Mouse (Mus musculus) limb, embryonic 15.5 days (tissue): ENCODE measurements around the gene Sdc3. TPM values are rescaled to one million over a fixed set of nuclear protein-coding genes. Genes with fewer than 3 reads are reported as not detected.
A peak's percentile ranks its signal among the peaks of the same experiment; 100 is the strongest.

Source experiments
- ATAC-seq: fragments of 200-750 bp; cut with Nextera tagmentation; 2 replicates; pipeline ENCODE4 v1.8.0; 2017; ENCODE audit warnings: low read depth, moderate TSS enrichment; ENCODE audit not compliant: insufficient number of reproducible peaks, low FRiP score, low TSS enrichment
- H3K27ac ChIP-seq: fragments of 300-500 bp; sonication (generic); 2 replicates; pipeline ENCODE4 v1.5.1; 2015; ENCODE audit warnings: moderate library complexity, mild to moderate bottlenecking, inconsistent platforms
- H3K27me3 ChIP-seq: fragments of 300-500 bp; sonication (generic); 2 replicates; pipeline ENCODE4 v1.6.1; 2015; ENCODE audit warnings: inconsistent platforms
- H3K36me3 ChIP-seq: fragments of 300-500 bp; sonication (generic); 2 replicates; pipeline ENCODE4 v1.6.1; 2015; ENCODE audit warnings: inconsistent platforms
- H3K4me1 ChIP-seq: fragments of 300-500 bp; sonication (generic); 2 replicates; pipeline ENCODE4 v1.6.1; 2015; ENCODE audit warnings: inconsistent platforms
- H3K4me2 ChIP-seq: fragments of 300-500 bp; sonication (generic); 2 replicates; pipeline ENCODE4 v1.6.1; 2015; ENCODE audit warnings: mild to moderate bottlenecking, inconsistent platforms
- H3K4me3 ChIP-seq: fragments of 300-500 bp; sonication (generic); 2 replicates; pipeline ENCODE4 v1.5.1; 2015; ENCODE audit warnings: mild to moderate bottlenecking, inconsistent platforms
- H3K9ac ChIP-seq: fragments of 300-500 bp; sonication (generic); 2 replicates; pipeline ENCODE4 v1.6.1; 2015; ENCODE audit warnings: inconsistent platforms
- H3K9me3 ChIP-seq: fragments of 300-500 bp; sonication (generic); 2 replicates; pipeline ENCODE4 v1.6.1; 2016; ENCODE audit warnings: inconsistent platforms
- WGBS: fragments of 180-500 bp; shearing (Covaris S2); methylation state at CpG from one replicate; pipeline ENCODE4 v1.1.7; 2015; 5-methylcytosine and 5-hydroxymethylcytosine counted together
- polyA plus RNA-seq: library from polyadenylated mRNA; unstranded; fragments of >200 nt; fragmentation: Nextera tagmentation; extraction: Ambion mirVana; gene quantifications from 2 replicates; pipeline ENCODE4 v1.2.1, GENCODE M21; 2015

The Sdc3 gene
- polyA plus RNA-seq, result 34.9 and 39.4 TPM in 2 replicates

DNA sequence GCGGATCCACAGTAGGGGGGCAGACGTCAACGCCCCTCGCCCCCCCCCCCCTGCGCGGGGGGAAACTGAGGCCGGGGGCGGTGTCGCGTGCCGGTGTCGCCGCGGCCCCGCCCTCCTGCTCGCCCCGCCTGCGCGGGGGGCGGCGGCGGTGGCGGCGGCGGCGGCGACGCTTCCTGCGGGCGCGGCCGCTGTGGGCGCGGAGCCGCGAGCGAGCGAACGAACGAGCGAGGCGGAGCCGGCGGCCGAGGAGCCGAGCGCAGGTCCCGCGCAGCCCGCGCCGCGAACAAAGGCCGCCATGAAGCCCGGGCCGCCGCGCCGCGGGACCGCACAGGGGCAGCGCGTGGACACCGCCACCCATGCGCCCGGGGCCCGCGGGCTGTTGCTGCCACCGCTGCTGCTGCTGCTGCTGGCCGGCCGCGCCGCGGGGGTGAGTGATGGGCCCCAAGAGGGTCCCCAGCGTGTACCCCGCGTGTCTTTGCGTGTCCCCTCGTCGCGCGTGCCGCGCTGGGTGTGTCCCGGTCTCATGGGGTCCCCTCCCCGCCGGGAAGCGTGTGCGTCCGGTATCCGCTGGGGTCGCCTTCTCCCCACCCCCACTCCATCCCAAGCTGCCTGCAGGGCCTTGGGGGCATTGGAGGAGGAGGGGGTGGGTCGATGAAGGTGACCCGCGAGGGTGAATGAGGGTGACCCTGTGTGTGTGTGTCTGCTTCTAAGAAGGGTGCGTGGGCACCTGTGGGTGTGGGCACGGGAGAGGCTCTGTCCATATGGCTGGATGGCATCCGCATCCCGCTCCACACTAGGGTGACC is at the start of gene Sdc3:
Gene Sdc3, plus strand, starts transcription at position 162 of the 804 bp plus-strand sequence.
- Histone ChIP-seq H3K9ac (peak within 1 kb of the TSS; percentile 76), H3K27ac (peak within 1 kb of the TSS; percentile 59), H3K4me2 (peak within 1 kb of the TSS; percentile 94), H3K27me3 (no peaks in the 10 kb centered on the region), H3K36me3 (no peaks in the 10 kb centered on the region), H3K4me1 (peaks cover 49% of the 10 kb centered on the region), H3K9me3 (no peaks in the 10 kb centered on the region), H3K4me3 (peak within 1 kb of the TSS; percentile 66)
- 2% methylated on average over 68 of the region's 99 CpGs for WGBS
- ATAC-seq, result no peak

DNA sequence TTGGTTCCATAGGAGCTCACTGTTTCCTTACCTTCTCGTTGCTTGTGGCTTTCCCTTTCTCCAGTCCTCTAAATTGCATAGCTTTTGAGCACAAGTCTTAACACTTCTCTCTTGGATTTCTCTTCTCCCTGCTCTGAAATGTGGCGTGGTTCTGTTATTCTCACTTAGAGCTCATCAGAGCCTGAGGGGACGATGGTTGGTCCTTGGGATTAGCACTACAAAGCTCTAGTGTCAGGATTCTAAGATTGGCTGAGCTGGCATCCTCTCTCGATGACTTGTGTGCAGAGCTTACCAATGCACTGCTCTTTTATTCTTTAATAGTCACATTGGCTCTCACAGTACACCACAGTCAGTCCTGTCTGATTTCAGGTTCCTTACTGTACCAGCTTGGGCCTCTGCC is 48.3 kb upstream of the Sdc3 start:
- no peak overlapping the region for H3K27ac ChIP-seq
- no peaks in the 10 kb centered on the region for H3K9me3 ChIP-seq
- H3K9ac ChIP-seq, result no peak overlapping the region
- 80% methylated on average over 4 of the region's 4 CpGs for WGBS
- no peaks in the 10 kb centered on the region for H3K27me3 ChIP-seq
- no peaks in the 10 kb centered on the region for H3K4me1 ChIP-seq
- no peak overlapping the region for H3K4me3 ChIP-seq
- ATAC-seq, result no peak
- peaks cover 80% of the 10 kb centered on the region for H3K36me3 ChIP-seq
- H3K4me2 ChIP-seq, result no peak overlapping the region

DNA sequence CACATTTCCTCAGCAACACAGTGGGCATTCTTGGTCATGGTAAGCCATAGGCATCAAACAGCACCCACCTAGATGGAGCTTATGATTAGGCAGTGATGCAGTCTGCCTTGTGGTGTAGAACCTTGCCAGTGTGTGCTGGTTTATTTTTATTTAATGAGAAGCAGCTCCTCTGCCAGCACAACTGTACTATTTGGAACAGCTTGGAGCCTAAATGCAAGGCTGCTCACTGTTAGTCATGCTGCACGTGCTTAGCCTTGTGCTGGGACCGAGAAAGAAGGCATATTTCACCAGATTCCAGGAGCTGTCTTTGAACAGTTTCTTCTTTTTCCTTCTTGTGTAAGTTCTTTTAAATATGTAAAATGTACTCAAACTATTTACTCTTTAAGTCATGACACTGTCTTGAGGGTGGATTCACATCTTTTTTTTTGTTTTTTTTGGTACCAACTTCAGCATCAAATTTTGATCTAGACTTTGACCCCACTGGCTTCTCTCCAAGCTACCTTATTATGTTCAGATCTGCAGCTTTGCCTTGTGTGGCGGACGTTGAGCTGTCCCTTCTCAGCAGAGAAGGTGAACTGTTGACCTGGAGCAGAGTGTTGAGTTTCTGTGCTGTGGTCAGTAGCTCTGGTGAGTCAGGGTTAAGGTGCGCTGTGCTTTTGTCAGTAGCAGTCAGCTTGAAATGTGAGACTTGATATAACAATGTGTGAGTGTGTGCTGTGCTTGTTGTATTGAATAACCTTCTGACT is 46.6 kb upstream of the Sdc3 start:
- Histone ChIP-seq H3K4me1 (no peaks in the 10 kb centered on the region), H3K9ac (no peak overlapping the region), H3K27ac (no peak overlapping the region), H3K27me3 (no peaks in the 10 kb centered on the region), H3K9me3 (no peaks in the 10 kb centered on the region), H3K4me2 (no peak overlapping the region), H3K36me3 (peaks cover 94% of the 10 kb centered on the region), H3K4me3 (no peak overlapping the region)
- 74% methylated on average over 5 of the region's 5 CpGs for WGBS
- ATAC-seq, result no peak

DNA sequence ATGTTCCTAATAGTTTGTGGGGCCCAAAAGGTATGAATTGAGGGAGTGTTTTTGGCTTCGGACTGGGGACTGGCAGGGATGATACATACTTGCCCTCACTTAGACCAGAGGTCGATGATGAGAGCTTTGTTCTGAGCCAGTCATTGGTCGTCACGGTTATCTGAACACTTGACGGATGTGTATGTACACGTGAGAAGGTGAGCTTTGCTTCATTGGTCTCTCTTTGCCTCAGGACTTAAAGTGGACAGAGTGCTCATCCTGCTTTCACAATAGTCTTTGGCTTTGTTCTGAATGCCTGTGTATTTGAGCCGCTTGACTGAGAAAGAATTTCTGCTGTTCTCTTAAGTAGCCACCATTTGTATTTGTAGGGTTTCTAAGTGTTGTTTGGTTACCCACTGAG is 42.8 kb upstream of the Sdc3 start:
- Histone ChIP-seq H3K36me3 (peaks cover 93% of the 10 kb centered on the region), H3K4me1 (no peaks in the 10 kb centered on the region), H3K4me3 (no peak overlapping the region), H3K27me3 (no peaks in the 10 kb centered on the region), H3K27ac (no peak overlapping the region), H3K4me2 (no peak overlapping the region), H3K9me3 (no peaks in the 10 kb centered on the region), H3K9ac (no peak overlapping the region)
- no peak for ATAC-seq
- 88% methylated on average over 7 of the region's 7 CpGs for WGBS

DNA sequence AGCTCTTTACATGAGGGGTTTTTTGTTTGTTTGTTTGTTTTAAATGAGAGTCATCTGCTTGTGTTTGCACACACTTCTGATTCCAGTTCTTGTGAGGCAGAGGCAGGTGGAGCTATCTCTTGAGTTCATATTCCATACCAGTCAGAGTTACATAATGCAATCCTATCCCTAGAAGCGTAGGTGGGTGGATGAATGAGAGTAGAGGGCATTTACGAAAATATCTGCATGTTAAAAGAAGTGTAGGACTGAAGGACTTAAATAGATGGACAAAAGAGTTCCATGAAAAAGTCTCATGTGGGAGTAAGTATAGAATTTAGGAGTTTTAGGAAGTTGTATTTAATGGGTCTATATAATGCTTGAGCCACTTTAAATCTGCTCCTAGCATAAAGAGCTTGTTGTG is 40.4 kb upstream of the Sdc3 start:
- 82% methylated on average over 2 of the region's 2 CpGs for WGBS
- Histone ChIP-seq H3K4me2 (no peak overlapping the region), H3K36me3 (peaks cover 83% of the 10 kb centered on the region), H3K9ac (no peak overlapping the region), H3K27ac (no peak overlapping the region), H3K27me3 (no peaks in the 10 kb centered on the region), H3K4me1 (no peaks in the 10 kb centered on the region), H3K4me3 (no peak overlapping the region), H3K9me3 (no peaks in the 10 kb centered on the region)
- ATAC-seq, result no peak

DNA sequence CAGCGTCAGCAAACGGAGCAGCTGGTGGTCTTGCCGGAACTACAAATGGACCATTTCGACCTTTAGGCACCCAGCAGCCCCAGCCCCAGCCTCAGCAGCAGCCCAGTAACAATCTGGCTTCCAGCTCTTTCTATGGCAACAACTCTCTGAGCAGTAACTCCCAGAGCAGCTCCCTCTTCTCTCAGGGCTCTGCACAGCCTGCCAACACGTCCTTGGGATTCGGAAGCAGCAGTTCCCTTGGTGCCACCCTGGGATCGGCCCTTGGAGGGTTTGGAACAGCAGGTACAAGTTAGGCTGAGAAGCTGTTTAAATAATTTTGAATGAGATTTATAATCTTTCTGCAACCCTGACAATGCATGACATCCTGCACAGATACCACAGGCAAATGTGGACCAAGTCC is 39.7 kb upstream of the Sdc3 start:
- WGBS, result 76% methylated on average over 7 of the region's 7 CpGs
- Histone ChIP-seq H3K4me3 (no peak overlapping the region), H3K27me3 (no peaks in the 10 kb centered on the region), H3K36me3 (peaks cover 82% of the 10 kb centered on the region), H3K9ac (no peak overlapping the region), H3K4me1 (no peaks in the 10 kb centered on the region), H3K27ac (0 out of 2 replicates have a peak overlapping the region, but pooled peaks have one; percentile 9), H3K9me3 (no peaks in the 10 kb centered on the region), H3K4me2 (no peak overlapping the region)
- no peak for ATAC-seq

DNA sequence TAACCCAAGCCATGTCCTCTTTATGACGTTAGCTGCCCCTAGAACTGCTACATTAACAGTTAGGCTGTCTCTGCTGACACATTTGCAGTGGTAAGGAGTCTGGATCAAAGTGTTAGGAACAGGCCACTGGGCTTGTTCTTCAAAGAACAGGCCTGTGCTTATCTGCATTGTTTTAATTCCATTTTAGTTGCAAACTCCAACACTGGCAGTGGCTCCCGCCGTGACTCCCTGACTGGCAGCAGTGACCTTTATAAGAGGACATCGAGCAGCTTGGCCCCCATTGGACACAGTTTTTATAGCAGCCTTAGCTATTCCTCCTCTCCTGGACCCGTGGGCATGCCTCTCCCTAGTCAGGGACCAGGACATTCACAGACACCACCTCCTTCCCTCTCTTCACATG is 38.6 kb upstream of the Sdc3 start:
- no peaks in the 10 kb centered on the region for H3K27me3 ChIP-seq
- H3K9me3 ChIP-seq, result no peaks in the 10 kb centered on the region
- H3K4me1 ChIP-seq, result no peaks in the 10 kb centered on the region
- no peak overlapping the region for H3K4me3 ChIP-seq
- H3K36me3 ChIP-seq, result peaks cover 82% of the 10 kb centered on the region
- no peak overlapping the region for H3K27ac ChIP-seq
- H3K9ac ChIP-seq, result no peak overlapping the region
- ATAC-seq, result no peak
- 69% methylated on average over 5 of the region's 5 CpGs for WGBS
- H3K4me2 ChIP-seq, result no peak overlapping the region

DNA sequence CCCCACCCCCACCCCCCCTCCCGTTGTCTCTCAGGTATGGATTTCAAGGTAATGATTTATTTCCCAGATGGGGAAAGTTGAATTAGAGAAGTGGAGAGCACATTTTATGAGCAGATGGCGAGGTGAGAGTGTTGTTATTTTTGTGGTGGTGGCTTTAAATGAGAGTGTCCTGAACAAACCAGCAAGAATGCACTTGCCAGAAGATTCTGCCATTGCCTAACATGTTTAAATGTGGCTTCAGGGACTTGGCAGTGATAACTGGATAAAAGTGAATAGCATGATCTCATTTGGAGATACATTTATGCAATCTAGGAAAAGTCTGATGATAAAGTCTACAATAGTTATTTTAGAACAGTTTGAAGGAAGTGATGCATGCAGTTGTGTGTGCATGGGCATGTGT is 37.6 kb upstream of the Sdc3 start:
- no peaks in the 10 kb centered on the region for H3K27me3 ChIP-seq
- 26% methylated on average over 2 of the region's 2 CpGs for WGBS

DNA sequence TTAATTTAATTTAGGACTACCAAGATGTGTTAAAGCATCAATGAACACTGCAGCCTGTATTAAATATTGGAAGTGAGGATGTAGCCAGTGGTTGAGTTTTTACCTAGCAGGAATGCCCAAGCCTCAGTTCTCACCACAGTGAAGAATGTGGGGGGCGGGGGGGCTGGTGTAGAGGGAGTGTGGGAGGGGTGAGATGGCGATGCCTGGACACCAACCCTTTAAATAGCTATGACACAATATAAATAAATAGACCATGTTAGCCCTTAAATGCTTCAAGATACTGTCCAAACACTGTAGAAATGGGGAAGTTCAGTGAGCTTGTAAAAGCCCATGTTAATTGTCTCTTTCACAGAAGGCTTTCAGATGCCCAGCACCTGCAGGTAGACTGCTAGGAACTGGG is 32.5 kb upstream of the Sdc3 start:
- ATAC-seq, result no peak
- Histone ChIP-seq H3K27ac (no peak overlapping the region), H3K27me3 (no peaks in the 10 kb centered on the region), H3K4me3 (no peak overlapping the region), H3K9me3 (no peaks in the 10 kb centered on the region), H3K36me3 (peaks cover 75% of the 10 kb centered on the region), H3K9ac (no peak overlapping the region), H3K4me2 (no peak overlapping the region), H3K4me1 (no peaks in the 10 kb centered on the region)
- WGBS, result 75% methylated on average over 2 of the region's 2 CpGs

More for the DNA sequence above, 37.6 kb upstream of the Sdc3 start:
- Histone ChIP-seq H3K4me2 (no peak overlapping the region), H3K4me1 (no peaks in the 10 kb centered on the region), H3K4me3 (no peak overlapping the region), H3K27ac (no peak overlapping the region), H3K36me3 (peaks cover 83% of the 10 kb centered on the region), H3K9ac (no peak overlapping the region), H3K9me3 (no peaks in the 10 kb centered on the region)
- ATAC-seq, result no peak

DNA sequence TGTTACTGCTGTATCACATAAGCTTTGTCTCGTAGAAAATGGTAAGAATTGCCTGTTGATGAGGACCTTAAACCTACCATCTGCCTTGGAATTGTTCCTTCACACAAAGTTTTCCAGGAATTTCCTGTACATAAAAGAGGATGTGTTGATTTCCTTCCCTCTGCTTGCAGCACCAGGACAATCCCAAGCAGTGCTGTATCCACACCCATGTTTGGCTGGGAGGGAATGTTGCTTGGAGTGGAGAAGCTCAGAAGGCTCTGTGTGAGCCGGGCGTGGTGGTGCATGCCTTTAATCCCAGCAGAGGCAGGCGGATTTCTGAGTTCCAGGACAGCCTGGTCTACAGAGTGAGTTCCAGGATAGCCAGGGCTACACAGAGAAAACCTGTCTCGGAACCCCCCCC is 30.5 kb upstream of the Sdc3 start:
- ATAC-seq, result no peak
- Histone ChIP-seq H3K4me1 (no peaks in the 10 kb centered on the region), H3K9me3 (no peaks in the 10 kb centered on the region), H3K27ac (no peak overlapping the region), H3K36me3 (peaks cover 84% of the 10 kb centered on the region), H3K27me3 (no peaks in the 10 kb centered on the region), H3K4me3 (no peak overlapping the region), H3K4me2 (no peak overlapping the region), H3K9ac (no peak overlapping the region)
- WGBS, result 83% methylated on average over 5 of the region's 5 CpGs

DNA sequence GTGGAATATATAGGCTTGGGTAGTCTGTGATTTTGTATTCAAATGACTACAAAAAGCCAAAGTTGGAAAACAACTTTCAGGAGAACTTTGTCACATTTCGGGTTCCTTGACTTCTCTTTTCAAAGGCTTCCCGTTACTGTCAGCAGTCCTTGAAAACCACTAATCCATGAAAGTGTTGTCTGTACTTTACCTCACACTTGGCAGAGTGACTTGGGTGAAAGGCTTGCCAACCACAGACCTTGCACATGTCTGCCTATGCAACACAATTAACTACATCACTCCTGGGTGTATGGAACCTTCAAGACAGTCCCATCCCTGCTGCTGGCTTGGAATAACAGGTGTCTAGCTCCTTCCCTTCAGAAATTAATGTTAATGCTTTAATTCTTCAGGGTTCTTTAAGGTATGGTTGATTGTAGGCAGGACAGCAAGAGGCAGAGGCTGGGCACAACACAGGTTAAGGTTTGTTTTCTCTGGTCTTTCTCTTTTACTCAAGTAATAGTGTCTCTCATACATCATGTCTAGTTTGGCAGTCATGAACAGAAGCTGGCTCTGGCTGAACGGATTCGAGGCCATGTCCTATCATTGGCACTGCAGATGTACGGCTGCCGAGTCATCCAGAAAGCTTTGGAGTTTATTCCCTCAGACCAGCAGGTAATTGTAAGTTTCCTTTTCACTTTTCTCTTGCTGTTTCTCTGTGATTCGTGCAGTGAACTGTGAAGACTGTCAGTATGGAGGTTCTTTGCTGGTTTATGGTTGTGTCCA is 26.8 kb upstream of the Sdc3 start:
- no peaks in the 10 kb centered on the region for H3K9me3 ChIP-seq
- H3K4me1 ChIP-seq, result no peaks in the 10 kb centered on the region
- H3K4me3 ChIP-seq, result no peak overlapping the region
- 89% methylated on average over 7 of the region's 7 CpGs for WGBS
- ATAC-seq, result no peak
- H3K4me2 ChIP-seq, result no peak overlapping the region
- no peak overlapping the region for H3K9ac ChIP-seq
- peaks cover 88% of the 10 kb centered on the region for H3K36me3 ChIP-seq
- no peaks in the 10 kb centered on the region for H3K27me3 ChIP-seq
- H3K27ac ChIP-seq, result no peak overlapping the region

DNA sequence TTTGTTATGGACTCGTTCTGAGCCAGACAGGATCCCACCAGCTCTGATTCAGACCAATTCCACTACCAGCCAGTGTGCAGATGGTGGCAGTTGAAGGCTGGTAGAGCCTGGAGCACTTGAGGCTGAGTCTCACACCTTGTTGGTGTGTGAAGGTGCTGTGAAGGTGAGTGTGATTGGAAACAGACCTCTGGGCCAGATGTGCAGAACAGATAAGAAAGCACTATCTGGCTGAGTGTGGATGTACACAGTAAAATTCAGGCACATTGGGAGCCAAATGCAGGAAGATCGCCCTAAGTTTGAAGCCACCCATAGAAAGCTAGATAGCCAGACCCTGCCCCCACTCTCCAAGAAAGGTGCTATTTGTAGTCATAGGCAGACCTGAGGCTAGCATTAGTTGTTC is 25.9 kb upstream of the Sdc3 start:
- 86% methylated on average over 2 of the region's 2 CpGs for WGBS
- Histone ChIP-seq H3K27me3 (no peaks in the 10 kb centered on the region), H3K4me1 (no peaks in the 10 kb centered on the region), H3K4me3 (no peak overlapping the region), H3K9ac (no peak overlapping the region), H3K9me3 (no peaks in the 10 kb centered on the region), H3K4me2 (no peak overlapping the region), H3K36me3 (peaks cover 87% of the 10 kb centered on the region), H3K27ac (no peak overlapping the region)
- no peak for ATAC-seq
